Mouse (Mus musculus) stomach, embryonic 14.5 days (tissue): Measurements from ENCODE around the gene Slc36a2. TPM values are rescaled to one million over a fixed set of nuclear protein-coding genes. Genes with fewer than 3 reads are reported as not detected.
A peak's percentile ranks its signal among the peaks of the same experiment; 100 is the strongest.
"Not testable (repeated sequence)": the region's sequence is repeated elsewhere in the genome, so short reads cannot be mapped to it uniquely, and the experiment has no call there.

Experiments used
- ATAC-seq: fragments of 200-750 bp; cut with Nextera tagmentation; 2 replicates; pipeline ENCODE4 v1.8.0; 2017; ENCODE audit warnings: low read depth, moderate TSS enrichment; ENCODE audit not compliant: insufficient number of reproducible peaks, insufficient read depth, low FRiP score
- H3K27ac ChIP-seq: fragments of 300-500 bp; sonication (generic); 2 replicates; pipeline ENCODE4 v1.5.1; 2014; ENCODE audit warnings: mild to moderate bottlenecking, low read length, moderate library complexity, mixed read lengths
- H3K27me3 ChIP-seq: fragments of 300-500 bp; sonication (generic); 2 replicates; pipeline ENCODE4 v1.6.1; 2014; ENCODE audit warnings: low read length, control low read depth, mixed read lengths; ENCODE audit not compliant: control insufficient read depth, insufficient read depth
- H3K36me3 ChIP-seq: fragments of 300-500 bp; sonication (generic); 2 replicates; pipeline ENCODE4 v1.6.1; 2014; ENCODE audit warnings: mild to moderate bottlenecking, control low read depth, low read length, moderate library complexity, mixed read lengths; ENCODE audit not compliant: control insufficient read depth, insufficient read depth
- H3K4me1 ChIP-seq: fragments of 300-500 bp; sonication (generic); 2 replicates; pipeline ENCODE4 v1.6.1; 2014; ENCODE audit warnings: low read length, control low read depth, mixed read lengths; ENCODE audit not compliant: control insufficient read depth, insufficient read depth
- H3K4me2 ChIP-seq: fragments of 300-500 bp; sonication (generic); replicated peaks from 2 replicates; pipeline ENCODE4 v1.6.1; 2014; ENCODE audit warnings: low read depth, low read length, control low read depth
- H3K4me3 ChIP-seq: fragments of 300-500 bp; sonication (generic); 2 replicates; pipeline ENCODE4 v1.5.1; 2014; ENCODE audit warnings: low read depth, low read length, control low read depth
- H3K9ac ChIP-seq: fragments of 300-500 bp; sonication (generic); replicated peaks from 2 replicates; pipeline ENCODE4 v1.6.1; 2014; ENCODE audit warnings: low read depth, mild to moderate bottlenecking, control low read depth, low read length, moderate library complexity, mixed read lengths
- H3K9me3 ChIP-seq: fragments of 300-500 bp; sonication (generic); 2 replicates; pipeline ENCODE4 v1.6.1; 2016; ENCODE audit warnings: low read depth, low read length, control low read depth; ENCODE audit not compliant: control insufficient read depth
- WGBS: fragments of 180-500 bp; shearing (Covaris S2); extraction: QIAGEN DNeasy Blood & Tissue Kit; methylation state at CpG from one replicate; pipeline ENCODE4 v1.1.7; 2014; 5-methylcytosine and 5-hydroxymethylcytosine counted together
- polyA plus RNA-seq: library from polyadenylated mRNA; unstranded; fragments of >200 nt; fragmentation: Nextera tagmentation; extraction: Ambion mirVana; gene quantifications from 2 replicates; pipeline ENCODE4 v1.2.1, GENCODE M21; 2014

Gene Slc36a2
- polyA plus RNA-seq, 1 experiment from 2014 or later = 0.22 TPM

GRCm38 (mm10) chr11:55120279-55120678 is 64.6 kb downstream of the Slc36a2 start:
- no peaks in the 10 kb centered on the region for H3K27me3 ChIP-seq
- H3K4me2 ChIP-seq = no peak overlapping the region
- no peak overlapping the region for H3K9ac ChIP-seq
- no peaks in the 10 kb centered on the region for H3K36me3 ChIP-seq
- H3K27ac ChIP-seq = no peak overlapping the region
- H3K9me3 ChIP-seq = no peaks in the 10 kb centered on the region
- no peak overlapping the region for H3K4me3 ChIP-seq
- ATAC-seq = no peak
- no peaks in the 10 kb centered on the region for H3K4me1 ChIP-seq

GRCm38 (mm10) chr11:55117031-55117430 is 67.8 kb downstream of the Slc36a2 start:
- 88% methylated on average over 2 of the region's 2 CpGs for WGBS
- Histone ChIP-seq H3K36me3 (no peaks in the 10 kb centered on the region), H3K9me3 (no peaks in the 10 kb centered on the region), H3K27me3 (no peaks in the 10 kb centered on the region), H3K9ac (no peak overlapping the region), H3K27ac (no peak overlapping the region), H3K4me1 (no peaks in the 10 kb centered on the region), H3K4me2 (no peak overlapping the region), H3K4me3 (no peak overlapping the region)
- ATAC-seq = no peak

- Histone ChIP-seq H3K4me1 (0 out of 2 replicates have a peak, but pooled peaks cover 2% of the 10 kb centered on the region), H3K9ac (no peak overlapping the region), H3K36me3 (no peaks in the 10 kb centered on the region), H3K27me3 (no peaks in the 10 kb centered on the region), H3K9me3 (no peaks in the 10 kb centered on the region), H3K4me3 (no peak overlapping the region), H3K27ac (no peak overlapping the region), H3K4me2 (no peak overlapping the region)
- 89% methylated on average over 3 of the region's 3 CpGs for WGBS
- no peak for ATAC-seq
These were observed 68.9 kb downstream of the Slc36a2 start for GRCm38 (mm10) chr11:55116004-55116403.

DNA sequence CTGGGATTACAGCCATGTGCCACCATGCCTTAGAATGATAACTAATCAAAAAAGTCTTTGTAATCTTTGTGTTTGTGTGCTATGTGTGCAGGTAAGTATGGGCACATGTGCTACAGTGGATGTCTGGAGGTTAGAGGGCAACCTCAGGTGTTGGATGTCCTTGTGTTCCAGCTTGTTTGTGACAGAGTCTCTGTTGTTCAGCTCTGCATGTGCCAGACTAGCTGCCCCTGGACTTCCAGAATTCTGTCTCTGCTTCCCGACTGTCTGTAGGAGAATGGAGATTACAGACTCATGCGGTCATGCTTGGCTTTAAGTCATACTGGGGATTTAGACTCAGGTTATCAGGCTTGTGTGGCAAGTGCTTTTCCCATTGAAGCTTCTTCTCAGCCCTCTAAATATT is 70.6 kb downstream of the Slc36a2 start:
- no peak overlapping the region for H3K4me2 ChIP-seq
- H3K27me3 ChIP-seq = no peaks in the 10 kb centered on the region
- H3K36me3 ChIP-seq = no peaks in the 10 kb centered on the region
- whole genome bisulfite sequencing = 71% methylated on average over 2 of the region's 2 CpGs
- 0 out of 2 replicates have a peak, but pooled peaks cover 7% of the 10 kb centered on the region for H3K4me1 ChIP-seq
- H3K9ac ChIP-seq = no peak overlapping the region
- H3K9me3 ChIP-seq = no peaks in the 10 kb centered on the region
- H3K4me3 ChIP-seq = no peak overlapping the region
- no peak overlapping the region for H3K27ac ChIP-seq
- no peak for ATAC-seq

GRCm38 (mm10) chr11:55113861-55114250 is 71.0 kb downstream of the Slc36a2 start:
- not testable (repeated sequence) for H3K4me3 ChIP-seq, H3K27me3 ChIP-seq, H3K36me3 ChIP-seq, ATAC-seq, H3K9ac ChIP-seq, H3K4me2 ChIP-seq, H3K27ac ChIP-seq, H3K4me1 ChIP-seq, H3K9me3 ChIP-seq
- WGBS = 20% methylated on average over 4 of the region's 4 CpGs

GRCm38 (mm10) chr11:55113209-55113860 is 71.5 kb downstream of the Slc36a2 start:
- Histone ChIP-seq H3K27ac (no peak overlapping the region), H3K9me3 (no peaks in the 10 kb centered on the region), H3K27me3 (no peaks in the 10 kb centered on the region), H3K4me2 (no peak overlapping the region), H3K4me3 (no peak overlapping the region), H3K4me1 (0 out of 2 replicates have a peak, but pooled peaks cover 7% of the 10 kb centered on the region), H3K9ac (no peak overlapping the region), H3K36me3 (no peaks in the 10 kb centered on the region)
- 51% methylated on average over 7 of the region's 7 CpGs for WGBS
- ATAC-seq = no peak

- peak; percentile 42; the same call in 1 of the 2 replicates for ATAC-seq
- Histone ChIP-seq H3K9me3 (no peaks in the 10 kb centered on the region), H3K27me3 (no peaks in the 10 kb centered on the region), H3K27ac (no peak overlapping the region), H3K4me2 (no peak overlapping the region), H3K9ac (no peak overlapping the region), H3K4me3 (no peak overlapping the region), H3K4me1 (0 out of 2 replicates have a peak, but pooled peaks cover 7% of the 10 kb centered on the region), H3K36me3 (no peaks in the 10 kb centered on the region)
- 47% methylated on average over 7 of the region's 7 CpGs for WGBS
These were observed 74.2 kb downstream of the Slc36a2 start for GRCm38 (mm10) chr11:55110566-55111169.

GRCm38 (mm10) chr11:55109521-55110300 is 75.2 kb downstream of the Slc36a2 start:
- WGBS = 88% methylated on average over 7 of the region's 7 CpGs

More at GRCm38 (mm10) chr11:55109521-55110300, 75.2 kb downstream of the Slc36a2 start:
- Histone ChIP-seq H3K4me1 (0 out of 2 replicates have a peak, but pooled peaks cover 7% of the 10 kb centered on the region), H3K4me2 (no peak overlapping the region), H3K27ac (no peak overlapping the region), H3K36me3 (no peaks in the 10 kb centered on the region), H3K9ac (no peak overlapping the region), H3K4me3 (no peak overlapping the region), H3K27me3 (no peaks in the 10 kb centered on the region), H3K9me3 (no peaks in the 10 kb centered on the region)
- ATAC-seq = no peak
